Comparison of ENCODE assay signal across 8 mouse cellular contexts in the genomic region with DNA sequence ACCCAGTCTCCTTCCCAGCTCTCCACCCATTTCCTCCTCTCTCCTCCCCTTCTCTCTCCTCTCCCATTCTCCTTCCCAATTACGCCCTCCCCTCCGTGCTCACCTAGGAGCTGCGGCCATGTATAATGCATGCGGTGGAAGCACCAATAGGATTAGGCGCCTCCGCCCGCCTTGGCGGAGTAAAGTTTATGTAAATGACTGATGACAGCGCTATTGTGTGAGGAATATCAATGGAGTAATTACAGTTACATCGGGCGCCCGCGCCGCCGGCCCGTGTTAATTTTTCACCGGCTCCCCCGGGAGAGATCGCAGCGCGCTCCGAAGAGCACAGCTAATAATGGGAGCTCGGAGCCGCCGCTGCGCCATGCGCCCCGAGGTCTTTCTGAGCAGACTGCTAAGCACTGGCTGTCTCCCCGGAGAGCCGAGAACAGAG. TPM values are rescaled to one million over a fixed set of nuclear protein-coding genes. Genes with fewer than 3 reads are reported as not detected.
DNase-seq lines count a peak whose midpoint lies in the region; ATAC-seq and TF ChIP-seq lines count a peak whose summit lies in the region.

No protein-coding gene starts in this region.

- H3K4me1 ChIP-seq in liver, postnatal 0 days (ENCODE audit: insufficient read depth): peaks cover 3% of the 10 kb centered on the region; the same call in 1 of the 2 replicates
- peaks cover 5% of the 10 kb centered on the region; the same call in 1 of the 2 replicates for H3K4me1 ChIP-seq in stomach, postnatal 0 days (replicated peaks; ENCODE audit: control insufficient read depth, insufficient read depth)

- H3K27me3 ChIP-seq in liver, postnatal 0 days (ENCODE audit: insufficient read depth, low read length): peaks cover 54% of the 10 kb centered on the region
- H3K27me3 ChIP-seq in stomach, postnatal 0 days (ENCODE audit: control insufficient read depth, insufficient read depth, low read length): no peaks in the 10 kb centered on the region

- ATAC-seq in frontal cortex, adult (ENCODE audit: low TSS enrichment): peak; percentile 86
- ATAC-seq in liver, postnatal 0 days: no peak
- ATAC-seq in stomach, postnatal 0 days (ENCODE audit: low FRiP score, low TSS enrichment): peak; percentile 51; the same call in 1 of the 2 replicates

- peak overlapping the region; percentile 50 for H3K4me2 ChIP-seq in liver, postnatal 0 days (ENCODE audit: low read depth, low read length)
- peak overlapping the region; percentile 55 for H3K4me2 ChIP-seq in stomach, postnatal 0 days (replicated peaks; ENCODE audit: low read depth)

- no peak for TF ChIP-seq EP300 in liver, postnatal 0 days (IDR thresholded peaks at IDR 0.05; ENCODE audit: low read depth)
- TF ChIP-seq EP300 in stomach, postnatal 0 days (optimal IDR thresholded peaks at IDR 0.05): no peak

- peak; percentile 33 for DNase-seq in adrenal gland, postnatal 10 days
- DNase-seq in adrenal gland, postnatal 4 days (ENCODE audit: low spot score in 2 of 2): no peak
- DNase-seq in cerebellum, adult 18-20 months: peak; percentile 48 to 51
- peak; percentile 40 to 63 for DNase-seq in layer of hippocampus, adult 18-20 months (ENCODE audit: low spot score in 2 of 2)
- no peak for DNase-seq in liver, postnatal 0 days
- peak; percentile 41 for DNase-seq in stomach, postnatal 0 days (ENCODE audit: low spot score)
- DNase-seq in c-Kit-positive CD71-positive TER-119-positive erythroid progenitor cells, embryonic 14.5 days (ENCODE audit: low spot score): no peak

- peak overlapping the region; percentile 15; the same call in 1 of the 2 replicates for H3K4me3 ChIP-seq in liver, postnatal 0 days (ENCODE audit: low read depth, low read length)
- H3K4me3 ChIP-seq in stomach, postnatal 0 days (ENCODE audit: low read depth, low read length): peak overlapping the region; percentile 31

- WGBS in liver, postnatal 0 days (ENCODE audit: insufficient replicate concordance): 1% methylated on average over 30 of the region's 30 CpGs
- WGBS in stomach, postnatal 0 days: under 1% methylated on average over 30 of the region's 30 CpGs

- H3K27ac ChIP-seq in liver, postnatal 0 days (ENCODE audit: low read depth): no peak overlapping the region
- H3K27ac ChIP-seq in stomach, postnatal 0 days (replicated peaks): no peak overlapping the region

- no peak for TF ChIP-seq CTCF in liver, postnatal 0 days (IDR thresholded peaks at IDR 0.05; ENCODE audit: low read depth)
- TF ChIP-seq CTCF in stomach, postnatal 0 days (IDR thresholded peaks at IDR 0.05; ENCODE audit: low read depth): no peak

- H3K36me3 ChIP-seq in liver, postnatal 0 days (replicated peaks; ENCODE audit: insufficient read depth, low read length): no peaks in the 10 kb centered on the region
- H3K36me3 ChIP-seq in stomach, postnatal 0 days (ENCODE audit: control insufficient read depth, insufficient read depth, low read length): no peaks in the 10 kb centered on the region

- no peak overlapping the region for H3K9ac ChIP-seq in liver, postnatal 0 days (replicated peaks)
- H3K9ac ChIP-seq in stomach, postnatal 0 days (ENCODE audit: low read length): 0 out of 2 replicates have a peak overlapping the region, but pooled peaks have one; percentile 1

- no peaks in the 10 kb centered on the region for H3K9me3 ChIP-seq in liver, postnatal 0 days (ENCODE audit: low read length)
- no peaks in the 10 kb centered on the region for H3K9me3 ChIP-seq in stomach, postnatal 0 days (ENCODE audit: control insufficient read depth, low read length)

RNA-seq across cellular contexts. Expression of a gene that starts 23.9 kb away (rescaled TPM):
- total RNA-seq in adrenal gland, postnatal 10 days (2021): under 1 TPM in 1 of 2 experiments, not detected in 1; 0.09 TPM
- 1 to 10 TPM in 1 of 2 experiments, not detected in 1; 1.5 TPM for total RNA-seq in adrenal gland, postnatal 4 days (2021)
- total RNA-seq in layer of hippocampus, adult 18-20 months (2021): under 1 TPM; 0.30 to 0.53 TPM
- not detected in 2 replicates for polyA plus RNA-seq in liver, postnatal 0 days (2015; fragmentation: Nextera tagmentation; extraction: Ambion mirVana)
- 0.07 TPM in 1 of 2 replicates, not detected in the other for polyA plus RNA-seq in stomach, postnatal 0 days (2015; fragmentation: Nextera tagmentation; extraction: Ambion mirVana)

Comparison
In these comparisons a context has a peak if more than half of its experiments do, and no peak if none do; other contexts are left out.
1. DNase-seq: peak in adrenal gland, postnatal 10 days (single experiment), cerebellum, adult 18-20 months (2 of 2), layer of hippocampus, adult 18-20 months (2 of 2) and stomach, postnatal 0 days (single experiment); none in adrenal gland, postnatal 4 days (0 of 2), liver, postnatal 0 days (single experiment) and c-Kit-positive CD71-positive TER-119-positive erythroid progenitor cells, embryonic 14.5 days (single experiment).